In the genomic region with DNA sequence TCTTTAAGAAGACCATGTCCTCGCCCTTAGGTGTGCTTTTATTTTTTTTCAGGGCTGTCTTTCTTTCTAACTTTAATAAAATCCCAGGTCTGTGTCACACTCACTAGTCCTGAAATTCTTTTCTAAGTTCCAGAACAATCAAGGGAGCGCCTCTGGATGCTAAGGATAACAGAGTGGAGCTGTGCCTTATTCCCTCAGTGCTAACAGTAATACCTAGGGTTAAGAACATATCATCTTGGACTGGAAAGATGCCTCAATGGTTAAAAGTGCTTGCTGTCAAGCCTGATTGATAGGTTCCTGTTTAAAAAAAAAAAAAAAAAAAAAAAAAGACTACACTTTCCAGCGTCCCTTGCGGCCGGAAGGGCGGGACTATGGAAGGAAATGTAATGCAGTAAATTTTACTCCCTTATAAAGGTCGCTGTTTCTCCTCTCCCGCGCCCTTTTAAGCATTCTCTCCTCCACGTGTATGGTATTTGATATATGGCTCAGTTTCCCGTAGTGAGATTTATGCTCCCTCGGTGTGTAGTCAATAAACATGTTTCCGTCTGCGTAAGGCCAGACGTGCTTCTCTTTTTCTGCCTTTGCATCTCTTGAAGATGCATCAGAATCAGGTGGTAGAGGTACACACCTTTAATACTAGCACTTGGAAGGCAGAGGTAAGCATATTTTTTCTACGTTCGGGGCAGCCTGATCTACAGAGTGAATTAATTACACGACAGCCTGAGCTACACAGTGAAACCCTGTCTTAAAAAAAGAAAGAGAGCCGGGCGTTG, we compare ENCODE assay signal across 8 mouse cellular contexts. TPM values are rescaled to one million over a fixed set of nuclear protein-coding genes. Genes with fewer than 3 reads are reported as not detected.
DNase-seq lines count a peak whose midpoint lies in the region; ATAC-seq and TF ChIP-seq lines count a peak whose summit lies in the region.

No protein-coding gene starts in this region.

- peak; percentile 45 for DNase-seq in ES-E14 (ENCODE audit: low read depth, low spot score)
- peak; percentile 64 for DNase-seq in c-Kit-positive CD71-positive TER-119-positive erythroid progenitor cells, embryonic 14.5 days (ENCODE audit: low spot score)
- DNase-seq in layer of hippocampus, adult 9-10 months (ENCODE audit: low spot score): peak; percentile 35
- peak; percentile 11 for DNase-seq in ovary, postnatal 14 days (ENCODE audit: low spot score)
- peak; percentile 71 for DNase-seq in thymus, postnatal 14 days

- ATAC-seq in forebrain, embryonic 13.5 days: peak; percentile 74
- peak; percentile 69 to 76 for ATAC-seq in hematopoietic stem cell, adult 5-6 weeks (replicated peaks in 1 of 2; ENCODE audit: insufficient read depth in 1 of 2, low FRiP score in 2 of 2, low TSS enrichment in 1 of 2, low read depth in 1 of 2, poor library complexity in 2 of 2, severe bottlenecking in 2 of 2)
- ATAC-seq in lung, embryonic 16.5 days (ENCODE audit: low read depth): peak; percentile 69

- H3K4me3 ChIP-seq in ES-E14 (ENCODE audit: insufficient read depth in 1 of 2, low read depth in 1 of 2, low read length in 2 of 2, poor library complexity in 1 of 2, severe bottlenecking in 1 of 2): peak overlapping the region; percentile 67 to 87
- H3K4me3 ChIP-seq in forebrain, embryonic 13.5 days: peak overlapping the region; percentile 59
- peak overlapping the region; percentile 64 for H3K4me3 ChIP-seq in lung, embryonic 16.5 days (ENCODE audit: low read length)

- no peaks in the 10 kb centered on the region for H3K36me3 ChIP-seq in ES-E14 (ENCODE audit: control insufficient read depth, insufficient read depth, low read length, poor library complexity, severe bottlenecking)
- no peaks in the 10 kb centered on the region for H3K36me3 ChIP-seq in forebrain, embryonic 13.5 days (ENCODE audit: poor library complexity, severe bottlenecking)
- H3K36me3 ChIP-seq in lung, embryonic 16.5 days (ENCODE audit: control insufficient read depth, insufficient read depth, low read length): no peaks in the 10 kb centered on the region

- no peak overlapping the region for H3K27ac ChIP-seq in ES-E14 (ENCODE audit: insufficient read depth, low read depth, low read length, poor library complexity, severe bottlenecking)
- no peak overlapping the region for H3K27ac ChIP-seq in forebrain, embryonic 13.5 days
- peak overlapping the region; percentile 36; the same call in 1 of the 2 replicates for H3K27ac ChIP-seq in lung, embryonic 16.5 days (ENCODE audit: low read length)

- no peaks in the 10 kb centered on the region for H3K27me3 ChIP-seq in forebrain, embryonic 13.5 days
- H3K27me3 ChIP-seq in lung, embryonic 16.5 days (ENCODE audit: control insufficient read depth, insufficient read depth, low read depth, low read length): no peaks in the 10 kb centered on the region

- peak overlapping the region; percentile 55 for H3K4me2 ChIP-seq in forebrain, embryonic 13.5 days
- H3K4me2 ChIP-seq in lung, embryonic 16.5 days (ENCODE audit: low read depth, low read length): peak overlapping the region; percentile 58

- in situ Hi-C loops in ES-E14 (cut with MboI; ENCODE audit: low sequenced_read_pairs in 2 of 2, unreplicated experiment in 2 of 2): no loop called here

- H3K9me3 ChIP-seq in ES-E14 (ENCODE audit: control insufficient read depth, insufficient read depth, low read depth, low read length): no peaks in the 10 kb centered on the region
- H3K9me3 ChIP-seq in forebrain, embryonic 13.5 days (replicated peaks): no peaks in the 10 kb centered on the region
- H3K9me3 ChIP-seq in lung, embryonic 16.5 days (ENCODE audit: control insufficient read depth, low read length): no peaks in the 10 kb centered on the region

- peak overlapping the region; percentile 76 for H3K9ac ChIP-seq in ES-E14 (ENCODE audit: insufficient read depth, low read depth, low read length, poor library complexity, severe bottlenecking)
- peak overlapping the region; percentile 66 for H3K9ac ChIP-seq in forebrain, embryonic 13.5 days
- H3K9ac ChIP-seq in lung, embryonic 16.5 days (ENCODE audit: low read length): peak overlapping the region; percentile 74

- peaks cover 0 to 7% of the 10 kb centered on the region in 2 experiments; a peak in 3 of 4 replicates for H3K4me1 ChIP-seq in ES-E14 (ENCODE audit: control insufficient read depth in 2 of 2, insufficient read depth in 2 of 2, low read length in 2 of 2, poor library complexity in 1 of 2)
- no peaks in the 10 kb centered on the region for H3K4me1 ChIP-seq in forebrain, embryonic 13.5 days
- no peaks in the 10 kb centered on the region for H3K4me1 ChIP-seq in lung, embryonic 16.5 days (replicated peaks; ENCODE audit: control insufficient read depth, insufficient read depth, low read length)

- WGBS in forebrain, embryonic 13.5 days: 22% methylated on average over 20 of the region's 20 CpGs
- 13% methylated on average over 20 of the region's 20 CpGs for WGBS in lung, embryonic 16.5 days

TF ChIP-seq in ES-E14, 5 proteins besides CTCF, POLR2A, EP300 and RAD21:
- TF ChIP-seq HCFC1 (IDR thresholded peaks at IDR 0.05; ENCODE audit: borderline replicate concordance, insufficient read depth, low read length) (peak; percentile 96), ZC3H11A (IDR thresholded peaks at IDR 0.05; ENCODE audit: borderline replicate concordance, low read depth, low read length) (no peak), MAFK (IDR thresholded peaks at IDR 0.05; ENCODE audit: insufficient read depth, low read depth, low read length) (0 out of 2 replicates have a peak, but pooled peaks have one; percentile 33), ZNF384 (IDR thresholded peaks at IDR 0.05; ENCODE audit: low read depth, low read length) (peak; percentile 99), CHD2 (IDR thresholded peaks at IDR 0.05; ENCODE audit: low read depth, low read length) (no peak)
TF ChIP-seq in ES-E14: peak in this region for 3.

RNA-seq across cellular contexts. Expression of gene Fam69a, which starts 14.1 kb away (rescaled TPM):
- 7.5 and 7.6 TPM in 2 replicates for total RNA-seq in ES-E14 (2012; rRNA removed)
- 23.8 and 25.5 TPM in 2 replicates for polyA plus RNA-seq in forebrain, embryonic 13.5 days (2015; fragmentation: Nextera tagmentation; extraction: Ambion mirVana)
- total RNA-seq in hematopoietic stem cell, adult 5-6 weeks (2017): 7.1 and 17.7 TPM in 2 replicates
- 23.8 and 24.4 TPM in 2 replicates for polyA plus RNA-seq in lung, embryonic 16.5 days (2015; fragmentation: Nextera tagmentation; extraction: Ambion mirVana)

Comparison
In these comparisons a context has a peak if more than half of its experiments do, and no peak if none do; other contexts are left out.
1. DNase-seq: peak in every context shown above with its lines; median percentile 71 in thymus, postnatal 14 days; 64 in c-Kit-positive CD71-positive TER-119-positive erythroid progenitor cells, embryonic 14.5 days; 45 in ES-E14; 35 in layer of hippocampus, adult 9-10 months; 11 in ovary, postnatal 14 days.